Mouse (Mus musculus): ENCODE results near the gene Adgrg4. TPM values are rescaled to one million over a fixed set of nuclear protein-coding genes. Genes with fewer than 3 reads are reported as not detected.

Adgrg4 gene
- polyA plus RNA-seq (2015; fragmentation: Nextera tagmentation; extraction: Ambion mirVana) = not detected in 2 replicates

DNA sequence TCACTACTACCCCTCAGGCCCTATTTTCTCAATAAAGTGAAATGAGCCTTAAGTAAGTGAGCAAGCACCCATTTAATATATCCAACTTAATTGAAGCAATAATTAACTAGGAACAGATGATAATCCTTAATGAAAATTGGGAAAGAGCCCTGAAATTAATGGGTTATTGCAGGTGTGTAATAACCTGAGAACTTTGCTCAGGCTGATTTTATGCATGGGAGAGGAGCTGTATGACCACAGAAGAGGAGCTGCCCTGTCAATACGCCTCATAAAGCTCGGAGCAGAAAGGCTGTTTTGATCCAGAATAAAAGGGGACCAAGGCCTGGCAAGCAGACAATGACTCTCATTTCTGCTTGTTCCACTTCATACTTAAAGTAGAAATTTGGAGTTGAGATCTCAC lies at the start of gene Adgrg4:
Adgrg4 (plus strand) TSS at position 301 of the 400 bp plus-strand sequence.
- WGBS = 75% methylated on average over 2 of the region's 2 CpGs
- H3K4me2 ChIP-seq (ENCODE audit: low read length) = no peak within 1 kb of the TSS
- H3K27me3 ChIP-seq (replicated peaks; ENCODE audit: control insufficient read depth, insufficient read depth, low read length) = no peaks in the 10 kb centered on the region
- no peak within 1 kb of the TSS for H3K9ac ChIP-seq (ENCODE audit: low read depth, low read length)
- H3K36me3 ChIP-seq (ENCODE audit: control insufficient read depth, insufficient read depth, low read length) = no peaks in the 10 kb centered on the region
- ATAC-seq = no peak
- H3K27ac ChIP-seq (ENCODE audit: low read depth, low read length) = no peak within 1 kb of the TSS
- H3K4me1 ChIP-seq (ENCODE audit: control insufficient read depth, insufficient read depth, low read depth, low read length) = no peaks in the 10 kb centered on the region
- no peaks in the 10 kb centered on the region for H3K9me3 ChIP-seq (ENCODE audit: control insufficient read depth, low read length)
- H3K4me3 ChIP-seq (ENCODE audit: low read length) = no peak within 1 kb of the TSS

DNA sequence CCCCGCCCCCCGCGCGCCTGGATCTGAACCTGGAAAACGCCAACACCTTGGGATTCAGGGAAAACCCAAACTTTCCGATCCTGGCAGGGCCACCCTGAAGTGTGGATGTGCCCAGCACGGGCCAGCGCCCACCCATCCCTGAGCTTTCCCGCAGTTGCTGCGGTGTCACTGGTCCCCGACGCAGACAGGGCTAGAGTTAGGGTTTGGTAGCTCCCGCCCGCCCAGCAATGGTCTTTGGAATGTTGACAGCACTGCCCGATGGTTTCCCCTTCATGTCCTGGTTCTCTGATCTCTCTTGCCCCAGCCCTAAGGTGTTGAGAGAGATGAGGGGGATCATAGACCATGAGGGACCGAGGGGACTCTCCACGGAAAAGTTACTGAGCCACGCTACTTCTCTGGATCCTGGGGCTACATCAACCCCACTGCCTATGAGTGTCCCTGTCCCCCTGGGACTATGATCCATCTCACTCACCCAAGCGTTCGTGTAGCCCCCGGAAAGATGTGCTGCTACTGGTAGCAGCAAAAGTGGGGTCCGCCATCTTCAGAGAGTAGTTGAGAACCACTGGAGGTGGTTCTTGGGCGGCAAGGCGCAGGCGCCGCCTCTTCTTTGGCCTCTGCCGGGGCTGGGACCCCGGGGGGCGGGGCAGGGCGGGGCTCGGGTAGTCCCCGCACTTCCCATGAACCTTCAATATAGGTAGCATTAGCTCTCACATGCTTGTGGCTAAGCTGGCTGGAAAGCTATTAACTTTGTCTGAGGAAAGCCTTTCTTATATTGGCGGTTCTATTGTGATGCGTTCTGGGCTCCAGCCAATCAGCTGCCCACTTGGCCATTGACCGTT lies 48.0 kb upstream of the Adgrg4 start, which contains the start of gene Map7d3:
Map7d3 (minus strand) TSS at position 562 of the 839 bp plus-strand sequence.
- WGBS = 20% methylated on average over 35 of the region's 35 CpGs

DNA sequence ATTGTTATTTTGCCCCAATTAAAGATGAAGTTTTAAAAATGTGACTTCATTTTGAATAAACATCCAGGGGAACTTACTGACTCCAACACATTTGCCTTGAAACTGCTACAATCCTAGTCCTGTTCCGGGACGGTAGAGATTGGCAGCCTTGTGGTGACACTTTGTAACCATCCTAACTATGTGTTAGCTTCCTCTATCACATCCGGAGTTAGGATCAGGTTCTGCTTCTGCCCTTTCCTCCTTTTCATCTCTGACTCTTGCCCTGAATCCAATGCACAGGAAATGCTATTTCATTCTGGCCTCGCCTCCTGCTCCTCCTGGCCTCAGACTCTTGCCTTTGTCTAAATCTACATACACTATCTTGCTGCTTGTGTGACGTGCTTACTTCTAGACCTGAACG lies 42.5 kb upstream of the Adgrg4 start:
- Histone ChIP-seq H3K4me3 (ENCODE audit: low read length) (no peak overlapping the region), H3K4me1 (ENCODE audit: control insufficient read depth, insufficient read depth, low read depth, low read length) (no peaks in the 10 kb centered on the region), H3K27ac (ENCODE audit: low read depth, low read length) (no peak overlapping the region), H3K27me3 (replicated peaks; ENCODE audit: control insufficient read depth, insufficient read depth, low read length) (no peaks in the 10 kb centered on the region), H3K9ac (ENCODE audit: low read depth, low read length) (no peak overlapping the region), H3K36me3 (ENCODE audit: control insufficient read depth, insufficient read depth, low read length) (no peaks in the 10 kb centered on the region), H3K9me3 (ENCODE audit: control insufficient read depth, low read length) (no peaks in the 10 kb centered on the region), H3K4me2 (ENCODE audit: low read length) (no peak overlapping the region)
- ATAC-seq = no peak
- 86% methylated on average over 6 of the region's 6 CpGs for WGBS

More for the DNA sequence above, 48.0 kb upstream of the Adgrg4 start, which contains the start of gene Map7d3:
- H3K4me2 ChIP-seq (ENCODE audit: low read length) = peak within 1 kb of the TSS; percentile 76
- H3K27ac ChIP-seq (ENCODE audit: low read depth, low read length) = no peak within 1 kb of the TSS
- peak within 1 kb of the TSS; percentile 45 for H3K4me3 ChIP-seq (ENCODE audit: low read length)
- ATAC-seq = peak; percentile 79
- peak within 1 kb of the TSS; percentile 35 for H3K9ac ChIP-seq (ENCODE audit: low read depth, low read length)
- H3K36me3 ChIP-seq (ENCODE audit: control insufficient read depth, insufficient read depth, low read length) = no peaks in the 10 kb centered on the region
- no peaks in the 10 kb centered on the region for H3K27me3 ChIP-seq (replicated peaks; ENCODE audit: control insufficient read depth, insufficient read depth, low read length)
- H3K9me3 ChIP-seq (ENCODE audit: control insufficient read depth, low read length) = no peaks in the 10 kb centered on the region
- H3K4me1 ChIP-seq (ENCODE audit: control insufficient read depth, insufficient read depth, low read depth, low read length) = no peaks in the 10 kb centered on the region

DNA sequence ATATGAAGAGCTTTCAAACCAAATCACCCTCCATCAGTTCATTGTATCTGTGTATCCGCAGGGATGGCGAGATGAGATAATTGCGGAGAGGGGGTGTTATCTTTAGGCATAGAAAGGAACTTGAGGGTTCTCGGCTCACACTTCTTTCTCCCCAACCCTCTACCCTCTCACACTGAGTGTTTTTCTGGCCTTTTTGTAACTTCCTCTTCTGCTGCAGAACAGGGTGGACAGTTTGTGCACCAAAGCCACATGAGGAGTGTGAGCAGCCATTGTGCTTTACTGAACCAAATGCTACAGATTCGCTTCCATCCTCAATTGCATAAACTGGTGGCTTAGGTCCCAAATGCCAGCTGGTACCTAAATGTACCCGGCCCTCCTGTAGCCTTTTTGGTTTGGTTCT lies 34.1 kb upstream of the Adgrg4 start:
- H3K9me3 ChIP-seq (ENCODE audit: control insufficient read depth, low read length) = no peaks in the 10 kb centered on the region
- WGBS = 89% methylated on average over 6 of the region's 6 CpGs
- ATAC-seq = no peak
- H3K4me1 ChIP-seq (ENCODE audit: control insufficient read depth, insufficient read depth, low read depth, low read length) = no peaks in the 10 kb centered on the region
- H3K9ac ChIP-seq (ENCODE audit: low read depth, low read length) = no peak overlapping the region
- H3K36me3 ChIP-seq (ENCODE audit: control insufficient read depth, insufficient read depth, low read length) = no peaks in the 10 kb centered on the region
- no peak overlapping the region for H3K27ac ChIP-seq (ENCODE audit: low read depth, low read length)
- H3K4me3 ChIP-seq (ENCODE audit: low read length) = no peak overlapping the region
- H3K4me2 ChIP-seq (ENCODE audit: low read length) = no peak overlapping the region
- H3K27me3 ChIP-seq (replicated peaks; ENCODE audit: control insufficient read depth, insufficient read depth, low read length) = no peaks in the 10 kb centered on the region

DNA sequence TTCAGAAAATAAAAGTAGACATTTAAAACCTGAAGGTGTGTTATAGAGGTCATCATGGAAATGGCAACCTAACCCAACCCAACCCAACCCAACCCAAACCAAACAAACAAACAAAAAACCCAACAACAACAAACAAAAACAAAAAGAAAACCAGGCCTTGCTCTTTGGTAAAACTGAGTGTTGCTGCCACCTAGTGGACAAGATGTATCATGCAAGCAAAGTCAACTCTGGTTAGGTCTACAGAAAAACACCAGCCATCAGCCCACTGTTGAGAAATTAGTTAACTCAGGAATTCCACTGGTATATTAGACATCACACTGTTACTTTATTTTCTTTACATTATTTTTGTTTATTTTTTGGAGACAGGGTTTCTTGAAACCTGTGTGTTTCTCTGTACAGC lies 30.6 kb upstream of the Adgrg4 start:
- Histone ChIP-seq H3K36me3 (ENCODE audit: control insufficient read depth, insufficient read depth, low read length) (no peaks in the 10 kb centered on the region), H3K27me3 (replicated peaks; ENCODE audit: control insufficient read depth, insufficient read depth, low read length) (no peaks in the 10 kb centered on the region), H3K9me3 (ENCODE audit: control insufficient read depth, low read length) (no peaks in the 10 kb centered on the region), H3K9ac (ENCODE audit: low read depth, low read length) (no peak overlapping the region), H3K4me3 (ENCODE audit: low read length) (no peak overlapping the region), H3K27ac (ENCODE audit: low read depth, low read length) (no peak overlapping the region), H3K4me1 (ENCODE audit: control insufficient read depth, insufficient read depth, low read depth, low read length) (no peaks in the 10 kb centered on the region), H3K4me2 (ENCODE audit: low read length) (no peak overlapping the region)
- ATAC-seq = no peak

DNA sequence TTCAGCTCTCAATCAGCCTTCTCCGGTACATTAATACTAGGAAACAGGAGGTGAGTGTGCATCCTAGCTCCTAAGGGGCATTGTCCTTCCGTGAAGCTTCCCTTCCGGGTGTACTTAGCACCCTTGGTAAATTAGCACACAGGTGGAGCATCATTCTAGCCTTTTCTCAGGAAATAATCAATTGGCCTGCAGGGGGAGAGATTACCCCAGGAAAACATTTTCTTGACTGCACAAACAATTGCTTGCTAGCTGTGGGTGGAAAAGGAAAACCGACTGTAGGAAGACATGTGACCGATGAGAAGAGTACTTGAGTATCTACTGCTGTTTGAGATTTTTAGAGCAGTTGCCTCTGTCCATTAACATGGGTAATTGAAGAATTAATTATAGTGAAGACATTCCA lies 28.7 kb upstream of the Adgrg4 start:
- no peaks in the 10 kb centered on the region for H3K9me3 ChIP-seq (ENCODE audit: control insufficient read depth, low read length)
- WGBS = 76% methylated on average over 5 of the region's 5 CpGs
- no peaks in the 10 kb centered on the region for H3K4me1 ChIP-seq (ENCODE audit: control insufficient read depth, insufficient read depth, low read depth, low read length)
- H3K4me2 ChIP-seq (ENCODE audit: low read length) = no peak overlapping the region
- H3K4me3 ChIP-seq (ENCODE audit: low read length) = no peak overlapping the region
- no peak overlapping the region for H3K9ac ChIP-seq (ENCODE audit: low read depth, low read length)
- ATAC-seq = no peak
- no peaks in the 10 kb centered on the region for H3K36me3 ChIP-seq (ENCODE audit: control insufficient read depth, insufficient read depth, low read length)
- no peaks in the 10 kb centered on the region for H3K27me3 ChIP-seq (replicated peaks; ENCODE audit: control insufficient read depth, insufficient read depth, low read length)
- H3K27ac ChIP-seq (ENCODE audit: low read depth, low read length) = no peak overlapping the region

DNA sequence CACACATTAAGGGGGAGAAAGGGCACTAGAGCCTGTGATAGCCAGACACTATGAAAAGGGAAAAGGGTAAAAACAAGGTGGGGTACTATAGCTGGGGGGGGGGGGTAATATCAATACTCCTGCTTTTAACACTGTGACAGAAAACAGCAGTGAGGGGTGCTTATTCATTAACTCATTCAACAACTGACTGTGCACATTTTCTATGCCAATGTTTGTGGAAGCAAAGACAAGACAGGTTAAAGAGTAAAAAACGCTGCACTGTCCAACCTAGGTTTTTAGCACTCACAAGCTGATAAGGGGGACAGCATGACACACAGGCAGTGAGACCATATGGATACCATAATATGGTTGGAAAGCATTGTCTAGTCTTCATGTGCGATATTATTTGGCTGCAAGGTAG lies 142.9 kb downstream of the Adgrg4 start:
- no peak overlapping the region for H3K4me3 ChIP-seq (ENCODE audit: low read length)
- H3K9ac ChIP-seq (ENCODE audit: low read depth, low read length) = no peak overlapping the region
- no peak overlapping the region for H3K27ac ChIP-seq (ENCODE audit: low read depth, low read length)
- H3K4me2 ChIP-seq (ENCODE audit: low read length) = no peak overlapping the region
- no peaks in the 10 kb centered on the region for H3K4me1 ChIP-seq (ENCODE audit: control insufficient read depth, insufficient read depth, low read depth, low read length)
- 78% methylated on average over 2 of the region's 2 CpGs for WGBS
- ATAC-seq = no peak
- no peaks in the 10 kb centered on the region for H3K27me3 ChIP-seq (replicated peaks; ENCODE audit: control insufficient read depth, insufficient read depth, low read length)
- no peaks in the 10 kb centered on the region for H3K36me3 ChIP-seq (ENCODE audit: control insufficient read depth, insufficient read depth, low read length)
- H3K9me3 ChIP-seq (ENCODE audit: control insufficient read depth, low read length) = no peaks in the 10 kb centered on the region

DNA sequence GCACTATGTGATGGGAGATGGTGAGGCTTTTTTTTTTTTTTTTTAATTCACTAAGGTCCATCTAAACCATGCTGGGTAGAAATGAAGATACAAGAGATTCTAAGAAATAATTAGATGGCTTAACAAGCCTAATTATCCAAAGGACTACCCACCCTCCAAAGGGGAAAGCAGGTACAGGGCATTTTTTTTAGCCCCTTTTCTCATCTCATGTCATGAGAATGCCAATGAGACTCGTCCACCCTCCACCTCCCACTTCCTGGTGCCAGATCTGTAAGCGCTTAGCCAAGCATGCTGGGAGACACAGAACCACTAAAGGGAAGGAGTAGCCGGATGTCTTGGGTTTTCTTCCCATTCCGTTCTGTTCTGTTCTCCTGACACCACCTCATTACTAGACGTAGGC lies 172.8 kb downstream of the Adgrg4 start, which contains the start of gene Brs3:
Brs3 (plus strand) TSS at position 301 of the 400 bp plus-strand sequence.
- Histone ChIP-seq H3K36me3 (ENCODE audit: control insufficient read depth, insufficient read depth, low read length) (no peaks in the 10 kb centered on the region), H3K4me3 (ENCODE audit: low read length) (no peak within 1 kb of the TSS), H3K9ac (ENCODE audit: low read depth, low read length) (no peak within 1 kb of the TSS), H3K4me1 (ENCODE audit: control insufficient read depth, insufficient read depth, low read depth, low read length) (no peaks in the 10 kb centered on the region), H3K27me3 (replicated peaks; ENCODE audit: control insufficient read depth, insufficient read depth, low read length) (no peaks in the 10 kb centered on the region), H3K27ac (ENCODE audit: low read depth, low read length) (no peak within 1 kb of the TSS), H3K9me3 (ENCODE audit: control insufficient read depth, low read length) (no peaks in the 10 kb centered on the region), H3K4me2 (ENCODE audit: low read length) (no peak within 1 kb of the TSS)
- WGBS = 89% methylated on average over 5 of the region's 5 CpGs
- no peak for ATAC-seq

DNA sequence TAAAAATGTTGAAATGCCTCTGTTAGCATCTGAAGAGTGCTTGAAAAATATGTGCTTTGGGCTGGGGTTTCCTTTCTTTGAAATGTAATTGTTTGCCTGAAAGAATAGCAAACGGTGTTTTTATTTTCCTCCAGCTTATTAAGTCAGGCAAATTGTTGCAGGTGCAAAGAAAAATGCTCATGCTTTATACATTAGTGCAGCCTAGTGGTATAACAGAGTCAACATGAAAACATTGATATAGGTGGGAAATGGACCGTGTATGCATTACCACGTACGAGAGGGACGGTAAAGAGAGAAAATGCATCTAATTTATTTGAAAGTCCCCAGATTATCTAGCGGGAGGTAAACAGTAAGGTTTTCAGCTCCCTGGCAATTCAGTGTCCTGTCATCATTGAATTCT lies 173.9 kb downstream of the Adgrg4 start:
- no peaks in the 10 kb centered on the region for H3K4me1 ChIP-seq (ENCODE audit: control insufficient read depth, insufficient read depth, low read depth, low read length)
- H3K4me2 ChIP-seq (ENCODE audit: low read length) = no peak overlapping the region
- H3K9me3 ChIP-seq (ENCODE audit: control insufficient read depth, low read length) = no peaks in the 10 kb centered on the region
- no peak overlapping the region for H3K27ac ChIP-seq (ENCODE audit: low read depth, low read length)
- no peak overlapping the region for H3K4me3 ChIP-seq (ENCODE audit: low read length)
- 72% methylated on average over 6 of the region's 6 CpGs for WGBS
- H3K27me3 ChIP-seq (replicated peaks; ENCODE audit: control insufficient read depth, insufficient read depth, low read length) = no peaks in the 10 kb centered on the region
- ATAC-seq = no peak
- H3K36me3 ChIP-seq (ENCODE audit: control insufficient read depth, insufficient read depth, low read length) = no peaks in the 10 kb centered on the region
- H3K9ac ChIP-seq (ENCODE audit: low read depth, low read length) = no peak overlapping the region

All from hindbrain, embryonic 16.5 days (tissue).